Mouse (Mus musculus) liver, embryonic 16.5 days (tissue): ENCODE measurements at regions not wholly inside any gene's neighbourhood (a gene's known extent, or its start where the extent isn't known, plus 50 kb on each side); places are given as distances from the start of the nearest gene placed in this dataset.
"Not testable (repeated sequence)": the region's sequence is repeated elsewhere in the genome, so short reads cannot be mapped to it uniquely, and the experiment has no call there.

Experiments used
- ATAC-seq: fragments of 200-750 bp; cut with Nextera tagmentation; 2 replicates; pipeline ENCODE4 v1.8.0; 2017; ENCODE audit warnings: low read depth, mild to moderate bottlenecking, moderate number of reproducible peaks, moderate library complexity
- H3K27ac ChIP-seq: fragments of 300-500 bp; sonication (generic); 2 replicates; pipeline ENCODE4 v1.5.1; 2014; ENCODE audit warnings: mild to moderate bottlenecking, low read length
- H3K27me3 ChIP-seq: fragments of 300-500 bp; sonication (generic); 2 replicates; pipeline ENCODE4 v1.6.1; 2014; ENCODE audit warnings: low read depth, low read length, mixed read lengths; ENCODE audit not compliant: control insufficient read depth, insufficient read depth
- H3K36me3 ChIP-seq: fragments of 300-500 bp; sonication (generic); 2 replicates; pipeline ENCODE4 v1.6.1; 2014; ENCODE audit warnings: mild to moderate bottlenecking; ENCODE audit not compliant: control insufficient read depth, insufficient read depth
- H3K4me1 ChIP-seq: fragments of 300-500 bp; sonication (generic); 2 replicates; pipeline ENCODE4 v1.6.1; 2014; ENCODE audit warnings: low read depth, low read length, mixed read lengths; ENCODE audit not compliant: control insufficient read depth
- H3K4me2 ChIP-seq: fragments of 300-500 bp; sonication (generic); 2 replicates; pipeline ENCODE4 v1.6.1; 2014; ENCODE audit warnings: low read depth, low read length, mixed read lengths
- H3K4me3 ChIP-seq: fragments of 300-500 bp; sonication (generic); 2 replicates; pipeline ENCODE4 v1.5.1; 2014; ENCODE audit warnings: low read depth, mild to moderate bottlenecking, low read length
- H3K9ac ChIP-seq: fragments of 300-500 bp; sonication (generic); 2 replicates; pipeline ENCODE4 v1.6.1; 2014; ENCODE audit warnings: low read depth, low read length
- H3K9me3 ChIP-seq: fragments of 300-500 bp; sonication (generic); replicated peaks from 2 replicates; pipeline ENCODE4 v1.6.1; 2016; ENCODE audit warnings: low read length; ENCODE audit not compliant: control insufficient read depth
- WGBS: fragments of 180-500 bp; shearing (Covaris S2); extraction: QIAGEN DNeasy Blood & Tissue Kit; methylation state at CpG from one replicate; pipeline ENCODE4 v1.1.7; 2014; ENCODE audit not compliant: insufficient replicate concordance; 5-methylcytosine and 5-hydroxymethylcytosine counted together

DNA sequence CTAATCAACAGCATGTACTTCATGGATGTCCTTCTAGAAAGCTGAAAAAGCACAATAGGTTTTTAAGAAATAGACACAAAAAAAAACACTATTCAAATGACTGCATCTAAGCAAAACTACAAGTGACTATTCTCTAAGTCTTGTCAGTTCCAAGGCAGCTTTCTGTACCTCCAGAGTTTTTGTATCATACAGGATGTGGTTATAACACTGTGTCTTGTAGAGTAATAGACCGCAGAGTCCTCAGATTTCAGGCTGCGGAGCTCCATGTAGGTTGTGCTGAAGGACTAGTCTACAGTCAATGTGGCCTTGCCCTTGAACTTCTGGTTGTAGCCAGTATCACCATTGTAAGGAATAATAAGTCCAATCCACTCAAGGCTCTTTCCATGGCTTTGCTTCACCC is 1137.7 kb upstream of the Zfp386 start:
- not testable (repeated sequence) for H3K27ac ChIP-seq, H3K9me3 ChIP-seq, H3K4me3 ChIP-seq, H3K9ac ChIP-seq, H3K4me2 ChIP-seq, H3K4me1 ChIP-seq, H3K36me3 ChIP-seq, ATAC-seq, H3K27me3 ChIP-seq
- WGBS = 66% methylated on average over 2 of the region's 2 CpGs

GRCm38 (mm10) chr12:114914406-114914805 is 1133.1 kb upstream of the Zfp386 start:
- not testable (repeated sequence) for H3K9ac ChIP-seq, H3K4me1 ChIP-seq, H3K36me3 ChIP-seq, H3K27me3 ChIP-seq, H3K4me2 ChIP-seq, ATAC-seq, H3K27ac ChIP-seq, H3K4me3 ChIP-seq, H3K9me3 ChIP-seq

DNA sequence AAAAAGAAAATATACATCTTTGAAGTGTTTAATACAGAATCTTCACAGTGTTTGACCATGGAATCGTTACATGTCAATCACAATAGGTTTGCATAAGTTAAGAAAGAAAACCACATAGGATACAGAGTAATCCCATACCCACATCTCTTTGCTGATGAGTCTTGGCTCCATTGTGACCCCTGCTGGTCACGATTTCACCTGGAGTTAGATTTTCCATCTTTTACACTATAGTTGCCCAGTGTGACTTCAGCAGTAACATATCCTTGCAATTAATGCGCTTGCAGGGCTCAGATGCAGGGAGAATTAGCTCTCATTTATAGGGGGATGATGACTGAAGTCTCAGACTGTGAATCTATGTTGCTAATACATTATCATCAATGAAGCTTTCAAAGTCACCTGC is 1119.8 kb upstream of the Zfp386 start:
- no peaks in the 10 kb centered on the region for H3K4me1 ChIP-seq
- no peak for ATAC-seq
- H3K9me3 ChIP-seq = no peaks in the 10 kb centered on the region
- H3K36me3 ChIP-seq = no peaks in the 10 kb centered on the region
- no peak overlapping the region for H3K4me2 ChIP-seq
- H3K27me3 ChIP-seq = no peaks in the 10 kb centered on the region
- no peak overlapping the region for H3K27ac ChIP-seq
- no peak overlapping the region for H3K4me3 ChIP-seq
- no peak overlapping the region for H3K9ac ChIP-seq
- WGBS = 48% methylated on average over 3 of the region's 3 CpGs

DNA sequence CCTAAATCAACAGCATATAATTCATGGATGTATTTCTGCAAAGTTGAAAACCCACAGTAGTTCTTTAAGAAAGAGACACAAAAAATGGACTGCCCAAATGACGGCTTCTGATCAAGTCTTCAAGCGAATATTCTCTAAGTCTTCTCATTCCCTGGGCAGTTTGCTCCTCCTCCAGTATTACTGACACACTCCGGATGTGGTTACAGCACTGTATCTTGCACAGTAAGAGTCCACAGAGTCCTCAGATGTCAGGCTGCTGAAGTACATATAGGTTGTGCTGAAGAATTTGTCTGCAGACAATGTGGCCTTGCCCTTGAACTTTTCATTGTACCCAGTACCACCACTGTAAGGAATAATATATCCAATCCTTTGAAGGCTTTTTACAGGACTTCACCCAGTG is 1115.4 kb upstream of the Zfp386 start:
- Histone ChIP-seq H3K9ac (no peak overlapping the region), H3K4me3 (no peak overlapping the region), H3K27me3 (no peaks in the 10 kb centered on the region), H3K27ac (no peak overlapping the region), H3K9me3 (no peaks in the 10 kb centered on the region), H3K4me2 (no peak overlapping the region), H3K36me3 (no peaks in the 10 kb centered on the region), H3K4me1 (no peaks in the 10 kb centered on the region)
- 58% methylated on average over 3 of the region's 3 CpGs for WGBS
- ATAC-seq = no peak

- 40% methylated on average over 2 of the region's 2 CpGs for WGBS
- Histone ChIP-seq H3K27ac (no peak overlapping the region), H3K36me3 (no peaks in the 10 kb centered on the region), H3K4me3 (no peak overlapping the region), H3K9me3 (no peaks in the 10 kb centered on the region), H3K27me3 (no peaks in the 10 kb centered on the region), H3K4me2 (no peak overlapping the region), H3K9ac (no peak overlapping the region), H3K4me1 (no peaks in the 10 kb centered on the region)
- ATAC-seq = no peak
Measured at GRCm38 (mm10) chr12:114932669-114933068, 1114.9 kb upstream of the Zfp386 start.

- H3K4me3 ChIP-seq, H3K4me2 ChIP-seq, H3K4me1 ChIP-seq, H3K9ac ChIP-seq, H3K27me3 ChIP-seq, H3K36me3 ChIP-seq, H3K9me3 ChIP-seq, H3K27ac ChIP-seq, ATAC-seq: not testable (repeated sequence)
Measured at GRCm38 (mm10) chr12:114936865-114937264, 1110.7 kb upstream of the Zfp386 start.

GRCm38 (mm10) chr12:114939576-114939975 is 1107.9 kb upstream of the Zfp386 start:
- no peak overlapping the region for H3K27ac ChIP-seq
- ATAC-seq = no peak
- H3K4me2 ChIP-seq = no peak overlapping the region
- H3K9me3 ChIP-seq = no peaks in the 10 kb centered on the region
- H3K9ac ChIP-seq = no peak overlapping the region
- H3K27me3 ChIP-seq = no peaks in the 10 kb centered on the region
- H3K4me3 ChIP-seq = no peak overlapping the region
- no peaks in the 10 kb centered on the region for H3K4me1 ChIP-seq
- no peaks in the 10 kb centered on the region for H3K36me3 ChIP-seq

DNA sequence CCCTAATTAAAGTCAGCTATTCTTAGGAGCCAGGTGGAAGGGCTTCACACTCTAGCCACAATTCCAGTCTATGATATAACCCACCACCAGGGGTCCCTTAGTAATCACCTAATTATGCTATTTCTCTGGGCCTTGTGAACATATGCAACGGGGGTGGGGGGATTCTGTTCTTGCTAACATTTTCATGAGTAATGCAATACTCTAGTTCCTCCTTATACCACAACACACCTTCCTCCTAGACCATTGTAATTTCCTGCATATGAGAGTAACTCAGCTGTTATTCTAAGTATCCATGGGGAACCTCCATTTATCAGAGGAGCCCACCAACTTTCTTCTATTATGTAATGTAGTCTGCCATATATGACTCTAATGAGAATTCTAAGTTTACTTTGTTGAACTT is 1085.4 kb upstream of the Zfp386 start:
- Histone ChIP-seq H3K4me3 (no peak overlapping the region), H3K27me3 (no peaks in the 10 kb centered on the region), H3K9me3 (no peaks in the 10 kb centered on the region), H3K27ac (no peak overlapping the region), H3K4me1 (no peaks in the 10 kb centered on the region), H3K36me3 (no peaks in the 10 kb centered on the region), H3K9ac (no peak overlapping the region), H3K4me2 (no peak overlapping the region)
- WGBS = 50% methylated on average over 1 of the region's 1 CpGs
- ATAC-seq = no peak

- H3K4me2 ChIP-seq = not testable (repeated sequence)
Measured at GRCm38 (mm10) chr12:114964251-114964650, 1083.3 kb upstream of the Zfp386 start.

DNA sequence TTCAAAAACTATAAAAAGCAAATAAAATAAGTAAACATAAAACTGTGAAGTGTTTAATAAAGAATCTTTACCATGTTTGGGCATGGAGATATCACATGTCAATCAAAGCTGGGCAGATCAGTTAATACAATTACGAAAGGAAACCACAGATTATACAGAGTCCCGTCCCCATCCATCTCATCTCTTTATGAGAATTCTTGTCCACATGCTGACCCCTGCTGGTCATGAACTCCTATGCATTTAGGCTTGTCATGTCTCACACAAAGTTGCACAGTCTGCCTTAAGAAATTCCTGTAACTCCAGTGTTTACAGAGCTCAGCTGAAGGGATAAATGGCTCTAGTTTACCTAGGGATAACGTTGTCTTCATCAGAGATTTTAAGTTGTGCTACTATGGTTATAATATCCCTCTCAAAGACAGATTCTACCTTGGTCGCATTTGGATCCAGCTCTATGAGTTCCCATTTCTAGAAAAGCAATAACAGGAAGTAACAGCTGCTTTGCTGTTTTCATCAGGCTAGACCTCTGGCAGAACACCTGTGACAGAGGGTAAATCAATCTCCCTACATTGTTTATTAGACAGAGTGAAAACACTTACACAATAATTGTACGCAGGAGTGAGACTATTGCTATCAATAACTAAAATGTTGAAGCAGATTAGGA is 1065.9 kb upstream of the Zfp386 start:
- Histone ChIP-seq H3K27me3 (no peaks in the 10 kb centered on the region), H3K9me3 (no peaks in the 10 kb centered on the region), H3K4me1 (no peaks in the 10 kb centered on the region), H3K4me2 (no peak overlapping the region), H3K9ac (no peak overlapping the region), H3K4me3 (no peak overlapping the region), H3K27ac (no peak overlapping the region), H3K36me3 (no peaks in the 10 kb centered on the region)
- WGBS = 52% methylated on average over 5 of the region's 5 CpGs
- ATAC-seq = no peak

More at GRCm38 (mm10) chr12:114964251-114964650, 1083.3 kb upstream of the Zfp386 start:
- not testable (repeated sequence) for H3K9ac ChIP-seq, H3K27me3 ChIP-seq, H3K9me3 ChIP-seq, H3K4me3 ChIP-seq, ATAC-seq, H3K4me1 ChIP-seq, H3K27ac ChIP-seq, H3K36me3 ChIP-seq
- WGBS = 79% methylated on average over 1 of the region's 1 CpGs
